Mouse (Mus musculus) midbrain, postnatal 0 days (tissue): ENCODE measurements around the gene Fam160b1. TPM values are rescaled to one million over a fixed set of nuclear protein-coding genes. Genes with fewer than 3 reads are reported as not detected.

Source experiments
- ATAC-seq: fragments of 200-750 bp; cut with Nextera tagmentation; 2 replicates; pipeline ENCODE4 v1.8.0; 2017; ENCODE audit warnings: moderate number of reproducible peaks, mild to moderate bottlenecking, moderate TSS enrichment, moderate library complexity; ENCODE audit not compliant: low FRiP score
- DNase-seq: peaks from one replicate; pipeline ENCODE4 v3.0.0-alpha.2; 2015; ENCODE audit warnings: low spot score
- H3K27ac ChIP-seq: fragments of 300-500 bp; sonication (generic); 2 replicates; pipeline ENCODE4 v1.5.1; 2014; ENCODE audit warnings: low read depth, mild to moderate bottlenecking, low read length, mixed read lengths
- H3K27me3 ChIP-seq: fragments of 300-500 bp; sonication (generic); 2 replicates; pipeline ENCODE4 v1.6.1; 2014; ENCODE audit warnings: low read length, control low read depth, mixed read lengths; ENCODE audit not compliant: insufficient read depth
- H3K36me3 ChIP-seq: fragments of 300-500 bp; sonication (generic); 2 replicates; pipeline ENCODE4 v1.6.1; 2014; ENCODE audit warnings: low read length, control low read depth, mixed read lengths; ENCODE audit not compliant: insufficient read depth
- H3K4me1 ChIP-seq: fragments of 300-500 bp; sonication (generic); 2 replicates; pipeline ENCODE4 v1.6.1; 2014; ENCODE audit warnings: mild to moderate bottlenecking, control low read depth, antibody characterized with exemption, low read length, mixed read lengths; ENCODE audit not compliant: insufficient read depth
- H3K4me2 ChIP-seq: fragments of 300-500 bp; sonication (generic); 2 replicates; pipeline ENCODE4 v1.6.1; 2014; ENCODE audit warnings: low read depth, mild to moderate bottlenecking, low read length, mixed read lengths; ENCODE audit not compliant: poor library complexity, severe bottlenecking
- H3K4me3 ChIP-seq: fragments of 300-500 bp; sonication (generic); 2 replicates; pipeline ENCODE4 v1.5.1; 2014; ENCODE audit warnings: low read depth, mild to moderate bottlenecking, low read length, moderate library complexity
- H3K9ac ChIP-seq: fragments of 300-500 bp; sonication (generic); replicated peaks from 2 replicates; pipeline ENCODE4 v1.6.1; 2014; ENCODE audit warnings: mild to moderate bottlenecking, low read length, moderate library complexity, mixed read lengths; ENCODE audit not compliant: poor library complexity, severe bottlenecking
- H3K9me3 ChIP-seq: fragments of 300-500 bp; sonication (generic); 2 replicates; pipeline ENCODE4 v1.6.1; 2016; ENCODE audit warnings: low read length, control low read depth
- CTCF ChIP-seq: IDR thresholded peaks from 2 replicates; pipeline ENCODE4 v1.5.1; 2016; ENCODE audit warnings: antibody characterized with exemption, mild to moderate bottlenecking
- WGBS: fragments of 180-500 bp; shearing (Covaris S2); extraction: QIAGEN DNeasy Blood & Tissue Kit; methylation state at CpG from one replicate; pipeline ENCODE4 v1.1.7; 2014; 5-methylcytosine and 5-hydroxymethylcytosine counted together
- polyA plus RNA-seq: library from polyadenylated mRNA; unstranded; fragments of >200 nt; fragmentation: Nextera tagmentation; extraction: Ambion mirVana; gene quantifications from 2 replicates; pipeline ENCODE4 v1.2.1, GENCODE M21; 2015
- total RNA-seq: library from RNA; depleted of rRNA; stranded (reverse); fragments of >200 nt; gene quantifications from 2 replicates; pipeline ENCODE4 v1.2.3, GENCODE M21; 2014

Fam160b1 gene
- total and polyA plus RNA-seq, 2 experiments from 2014 or later = 11.0 to 19.9 TPM

- no peak for ATAC-seq
- H3K9ac ChIP-seq = no peak overlapping the region
- H3K4me3 ChIP-seq = no peak overlapping the region
- H3K4me1 ChIP-seq = no peaks in the 10 kb centered on the region
- DNase-seq = no peak
- H3K27me3 ChIP-seq = no peaks in the 10 kb centered on the region
- TF ChIP-seq CTCF = no peak
- WGBS = 53% methylated on average over 8 of the region's 8 CpGs
- no peak overlapping the region for H3K27ac ChIP-seq
- no peak overlapping the region for H3K4me2 ChIP-seq
- H3K9me3 ChIP-seq = no peaks in the 10 kb centered on the region
- H3K36me3 ChIP-seq = no peaks in the 10 kb centered on the region
These were observed 25.3 kb upstream of the Fam160b1 start for GRCm38 (mm10) chr19:57335135-57335534.

GRCm38 (mm10) chr19:57339281-57339864 lies 21.1 kb upstream of the Fam160b1 start:
- no peaks in the 10 kb centered on the region for H3K36me3 ChIP-seq
- H3K4me2 ChIP-seq = no peak overlapping the region
- ATAC-seq = no peak
- DNase-seq = no peak
- H3K27me3 ChIP-seq = no peaks in the 10 kb centered on the region
- no peaks in the 10 kb centered on the region for H3K9me3 ChIP-seq
- no peaks in the 10 kb centered on the region for H3K4me1 ChIP-seq
- no peak overlapping the region for H3K9ac ChIP-seq
- no peak overlapping the region for H3K4me3 ChIP-seq
- no peak overlapping the region for H3K27ac ChIP-seq
- no peak for TF ChIP-seq CTCF
- 87% methylated on average over 13 of the region's 13 CpGs for WGBS

- DNase-seq (no peak), ATAC-seq (no peak)
- H3K9me3 ChIP-seq = no peaks in the 10 kb centered on the region
- H3K4me1 ChIP-seq = no peaks in the 10 kb centered on the region
- no peak overlapping the region for H3K9ac ChIP-seq
- H3K36me3 ChIP-seq = no peaks in the 10 kb centered on the region
- WGBS = 81% methylated on average over 8 of the region's 8 CpGs
- TF ChIP-seq CTCF = no peak
- H3K4me3 ChIP-seq = no peak overlapping the region
- no peaks in the 10 kb centered on the region for H3K27me3 ChIP-seq
- H3K4me2 ChIP-seq = no peak overlapping the region
- no peak overlapping the region for H3K27ac ChIP-seq
These were observed 19.4 kb upstream of the Fam160b1 start for GRCm38 (mm10) chr19:57340900-57341742.

- ATAC-seq = no peak
- no peaks in the 10 kb centered on the region for H3K36me3 ChIP-seq
- no peak overlapping the region for H3K4me3 ChIP-seq
- TF ChIP-seq CTCF = no peak
- no peaks in the 10 kb centered on the region for H3K27me3 ChIP-seq
- H3K4me1 ChIP-seq = no peaks in the 10 kb centered on the region
- H3K9ac ChIP-seq = no peak overlapping the region
- H3K9me3 ChIP-seq = no peaks in the 10 kb centered on the region
- no peak overlapping the region for H3K27ac ChIP-seq
- DNase-seq = no peak
- no peak overlapping the region for H3K4me2 ChIP-seq
- 85% methylated on average over 5 of the region's 5 CpGs for WGBS
These were observed 16.6 kb upstream of the Fam160b1 start for GRCm38 (mm10) chr19:57343860-57344259.

GRCm38 (mm10) chr19:57344678-57345077 lies 15.8 kb upstream of the Fam160b1 start:
- 81% methylated on average over 1 of the region's 1 CpGs for WGBS
- no peak for TF ChIP-seq CTCF
- Histone ChIP-seq H3K4me1 (no peaks in the 10 kb centered on the region), H3K9me3 (no peaks in the 10 kb centered on the region), H3K4me3 (no peak overlapping the region), H3K9ac (no peak overlapping the region), H3K4me2 (no peak overlapping the region), H3K36me3 (no peaks in the 10 kb centered on the region), H3K27ac (no peak overlapping the region), H3K27me3 (no peaks in the 10 kb centered on the region)
- DNase-seq = no peak
- ATAC-seq = no peak

GRCm38 (mm10) chr19:57349096-57349495 lies 11.4 kb upstream of the Fam160b1 start:
- TF ChIP-seq CTCF = no peak
- Histone ChIP-seq H3K36me3 (no peaks in the 10 kb centered on the region), H3K4me1 (no peaks in the 10 kb centered on the region), H3K27ac (no peak overlapping the region), H3K4me2 (no peak overlapping the region), H3K27me3 (no peaks in the 10 kb centered on the region), H3K4me3 (no peak overlapping the region), H3K9ac (no peak overlapping the region), H3K9me3 (no peaks in the 10 kb centered on the region)
- DNase-seq = no peak
- no peak for ATAC-seq
